Mouse (Mus musculus) limb, embryonic 15.5 days (tissue): Measurements from ENCODE around the gene Mid1. TPM values are rescaled to one million over a fixed set of nuclear protein-coding genes. Genes with fewer than 3 reads are reported as not detected.
"Not testable (repeated sequence)": the region's sequence is repeated elsewhere in the genome, so short reads cannot be mapped to it uniquely, and the experiment has no call there.

Experiments
- ATAC-seq: fragments of 200-750 bp; cut with Nextera tagmentation; 2 replicates; pipeline ENCODE4 v1.8.0; 2017; ENCODE audit warnings: low read depth, moderate TSS enrichment; ENCODE audit not compliant: insufficient number of reproducible peaks, low FRiP score, low TSS enrichment
- H3K27ac ChIP-seq: fragments of 300-500 bp; sonication (generic); 2 replicates; pipeline ENCODE4 v1.5.1; 2015; ENCODE audit warnings: moderate library complexity, mild to moderate bottlenecking, inconsistent platforms
- H3K27me3 ChIP-seq: fragments of 300-500 bp; sonication (generic); 2 replicates; pipeline ENCODE4 v1.6.1; 2015; ENCODE audit warnings: inconsistent platforms
- H3K36me3 ChIP-seq: fragments of 300-500 bp; sonication (generic); 2 replicates; pipeline ENCODE4 v1.6.1; 2015; ENCODE audit warnings: inconsistent platforms
- H3K4me1 ChIP-seq: fragments of 300-500 bp; sonication (generic); 2 replicates; pipeline ENCODE4 v1.6.1; 2015; ENCODE audit warnings: inconsistent platforms
- H3K4me2 ChIP-seq: fragments of 300-500 bp; sonication (generic); 2 replicates; pipeline ENCODE4 v1.6.1; 2015; ENCODE audit warnings: mild to moderate bottlenecking, inconsistent platforms
- H3K4me3 ChIP-seq: fragments of 300-500 bp; sonication (generic); 2 replicates; pipeline ENCODE4 v1.5.1; 2015; ENCODE audit warnings: mild to moderate bottlenecking, inconsistent platforms
- H3K9ac ChIP-seq: fragments of 300-500 bp; sonication (generic); 2 replicates; pipeline ENCODE4 v1.6.1; 2015; ENCODE audit warnings: inconsistent platforms
- H3K9me3 ChIP-seq: fragments of 300-500 bp; sonication (generic); 2 replicates; pipeline ENCODE4 v1.6.1; 2016; ENCODE audit warnings: inconsistent platforms
- WGBS: fragments of 180-500 bp; shearing (Covaris S2); methylation state at CpG from one replicate; pipeline ENCODE4 v1.1.7; 2015; 5-methylcytosine and 5-hydroxymethylcytosine counted together
- polyA plus RNA-seq: library from polyadenylated mRNA; unstranded; fragments of >200 nt; fragmentation: Nextera tagmentation; extraction: Ambion mirVana; gene quantifications from 2 replicates; pipeline ENCODE4 v1.2.1, GENCODE M21; 2015

Gene Mid1
- polyA plus RNA-seq, 1 experiment from 2014 or later = 9.7 TPM

GRCm38 (mm10) chrX:169975681-169976131, 290.7 kb downstream of the Mid1 start:
- Histone ChIP-seq H3K27ac (0 out of 2 replicates have a peak overlapping the region, but pooled peaks have one; percentile 3), H3K36me3 (peaks cover 20% of the 10 kb centered on the region; the same call in 1 of the 2 replicates)
- ATAC-seq, H3K9ac ChIP-seq, H3K9me3 ChIP-seq, H3K4me1 ChIP-seq, H3K4me3 ChIP-seq, H3K4me2 ChIP-seq, H3K27me3 ChIP-seq: not testable (repeated sequence)
- 67% methylated on average over 3 of the region's 3 CpGs for WGBS

- WGBS = 63% methylated on average over 5 of the region's 5 CpGs
Observed at GRCm38 (mm10) chrX:169976340-169976739, 291.3 kb downstream of the Mid1 start.

GRCm38 (mm10) chrX:169977856-169978435, 292.9 kb downstream of the Mid1 start:
- not testable (repeated sequence) for H3K27ac ChIP-seq, H3K4me3 ChIP-seq, H3K4me1 ChIP-seq, H3K4me2 ChIP-seq, ATAC-seq, H3K9me3 ChIP-seq, H3K9ac ChIP-seq, H3K27me3 ChIP-seq
- WGBS = 82% methylated on average over 7 of the region's 7 CpGs
- H3K36me3 ChIP-seq = peaks cover 39% of the 10 kb centered on the region

More at GRCm38 (mm10) chrX:169976340-169976739, 291.3 kb downstream of the Mid1 start:
- H3K27me3 ChIP-seq, H3K4me3 ChIP-seq, H3K27ac ChIP-seq, H3K9ac ChIP-seq, H3K4me1 ChIP-seq, ATAC-seq, H3K9me3 ChIP-seq, H3K4me2 ChIP-seq: not testable (repeated sequence)
- H3K36me3 ChIP-seq = peaks cover 23% of the 10 kb centered on the region; the same call in 1 of the 2 replicates

- not testable (repeated sequence) for H3K4me2 ChIP-seq, H3K27me3 ChIP-seq, H3K9ac ChIP-seq, ATAC-seq, H3K4me1 ChIP-seq, H3K9me3 ChIP-seq, H3K4me3 ChIP-seq
- peaks cover 44% of the 10 kb centered on the region for H3K36me3 ChIP-seq
- H3K27ac ChIP-seq = peak overlapping the region; percentile 0
- 61% methylated on average over 29 of the region's 29 CpGs for WGBS
Observed at GRCm38 (mm10) chrX:169978436-169979381, 293.7 kb downstream of the Mid1 start.

GRCm38 (mm10) chrX:169979461-169980202, 294.6 kb downstream of the Mid1 start:
- WGBS = 79% methylated on average over 20 of the region's 20 CpGs
- H3K4me1 ChIP-seq, H3K9me3 ChIP-seq, H3K27me3 ChIP-seq, ATAC-seq, H3K4me2 ChIP-seq, H3K4me3 ChIP-seq, H3K9ac ChIP-seq, H3K27ac ChIP-seq: not testable (repeated sequence)
- H3K36me3 ChIP-seq = peaks cover 50% of the 10 kb centered on the region

- not testable (repeated sequence) for H3K4me1 ChIP-seq, H3K9me3 ChIP-seq, H3K27me3 ChIP-seq, H3K4me2 ChIP-seq, H3K9ac ChIP-seq, ATAC-seq, H3K4me3 ChIP-seq, H3K27ac ChIP-seq
- H3K36me3 ChIP-seq = peaks cover 56% of the 10 kb centered on the region
- 74% methylated on average over 6 of the region's 6 CpGs for WGBS
Observed at GRCm38 (mm10) chrX:169980203-169980556, 295.2 kb downstream of the Mid1 start.

GRCm38 (mm10) chrX:169980809-169981289, 295.9 kb downstream of the Mid1 start:
- H3K27ac ChIP-seq = peak overlapping the region; percentile 3; the same call in 1 of the 2 replicates
- no peak for ATAC-seq
- 80% methylated on average over 12 of the region's 12 CpGs for WGBS
- H3K4me1 ChIP-seq = no peaks in the 10 kb centered on the region
- peaks cover 56% of the 10 kb centered on the region for H3K36me3 ChIP-seq
- no peak overlapping the region for H3K9ac ChIP-seq
- H3K4me3 ChIP-seq = no peak overlapping the region
- peaks cover 3% of the 10 kb centered on the region; the same call in 1 of the 2 replicates for H3K9me3 ChIP-seq
- no peak overlapping the region for H3K4me2 ChIP-seq
- no peaks in the 10 kb centered on the region for H3K27me3 ChIP-seq

- ATAC-seq, H3K4me3 ChIP-seq, H3K9me3 ChIP-seq, H3K27me3 ChIP-seq, H3K9ac ChIP-seq, H3K4me2 ChIP-seq, H3K4me1 ChIP-seq: not testable (repeated sequence)
- peaks cover 61% of the 10 kb centered on the region for H3K36me3 ChIP-seq
- H3K27ac ChIP-seq = peak overlapping the region; percentile 0; the same call in 1 of the 2 replicates
- 82% methylated on average over 19 of the region's 19 CpGs for WGBS
Observed at GRCm38 (mm10) chrX:169981761-169982181, 296.8 kb downstream of the Mid1 start.

GRCm38 (mm10) chrX:169982606-169983400, 297.8 kb downstream of the Mid1 start:
- H3K4me3 ChIP-seq, H3K27me3 ChIP-seq, H3K4me1 ChIP-seq, H3K9me3 ChIP-seq, ATAC-seq, H3K4me2 ChIP-seq, H3K27ac ChIP-seq, H3K9ac ChIP-seq: not testable (repeated sequence)
- H3K36me3 ChIP-seq = peaks cover 65% of the 10 kb centered on the region
- 87% methylated on average over 23 of the region's 23 CpGs for WGBS

GRCm38 (mm10) chrX:169983401-169984165, 298.6 kb downstream of the Mid1 start:
- H3K9ac ChIP-seq, H3K4me3 ChIP-seq, H3K27ac ChIP-seq, H3K27me3 ChIP-seq, ATAC-seq, H3K4me2 ChIP-seq, H3K4me1 ChIP-seq: not testable (repeated sequence)
- peaks cover 65% of the 10 kb centered on the region for H3K36me3 ChIP-seq
- 86% methylated on average over 19 of the region's 19 CpGs for WGBS
- peaks cover 11% of the 10 kb centered on the region; the same call in 1 of the 2 replicates for H3K9me3 ChIP-seq
